Mouse (Mus musculus): ENCODE data around the gene Slc52a3.

DNA sequence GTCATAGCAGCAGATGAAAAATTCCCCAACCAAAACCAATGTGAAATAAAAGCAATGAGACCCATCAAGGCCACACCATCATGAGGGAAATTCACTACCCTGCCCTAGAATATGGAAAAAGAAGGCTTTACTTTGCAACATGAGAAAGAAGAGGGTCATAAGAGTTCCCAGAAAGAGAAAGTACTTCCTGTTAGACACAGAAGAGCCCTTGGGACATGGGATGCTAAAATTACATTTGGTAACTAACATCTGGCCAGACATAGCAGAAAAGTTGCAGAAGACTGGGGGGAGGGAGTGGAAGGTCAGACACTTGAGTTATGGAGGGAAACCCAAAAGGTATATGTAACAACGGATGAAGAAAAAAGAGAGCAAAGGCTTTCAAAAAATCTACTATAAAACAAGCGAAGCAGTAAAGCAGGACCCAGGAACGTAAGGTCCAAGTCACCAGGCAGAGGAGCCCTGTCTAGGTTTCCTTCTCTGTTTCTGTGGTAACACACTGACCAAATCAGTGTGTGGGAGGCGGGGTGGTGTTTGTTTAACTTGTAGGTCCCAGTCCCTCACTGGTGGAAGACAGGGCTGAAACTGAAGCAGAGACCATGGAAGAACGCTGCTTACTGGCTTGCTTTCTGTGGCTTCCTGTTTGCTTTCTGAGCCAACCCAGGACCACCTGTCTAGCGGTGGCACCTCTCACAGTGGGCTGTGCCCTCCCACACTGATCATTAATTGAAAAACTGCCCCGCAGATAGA lies 10.7 kb upstream of the Slc52a3 start:
- TF ChIP-seq CTCF (IDR thresholded peaks at IDR 0.05; ENCODE audit: low read depth) (no peak), EP300 (IDR thresholded peaks at IDR 0.05; ENCODE audit: low read depth) (no peak)
